Mouse (Mus musculus) c-Kit-positive CD71-positive TER-119-positive erythroid progenitor cells, embryonic 14.5 days (primary cell): ENCODE data around the gene Rnf39.

Experiments
- DNase-seq: peaks from one replicate; pipeline ENCODE4 v3.0.0-alpha.2; 2013; ENCODE audit warnings: low spot score

Gene Rnf39

GRCm38 (mm10) chr17:36942791-36943471 is at the start of gene Rnf39:
Gene Rnf39, plus strand, starts transcription at chr17:36942918.
- no peak for DNase-seq

- no peak for DNase-seq
Measured at GRCm38 (mm10) chr17:36893387-36893786, 49.3 kb upstream of the Rnf39 start.

DNA sequence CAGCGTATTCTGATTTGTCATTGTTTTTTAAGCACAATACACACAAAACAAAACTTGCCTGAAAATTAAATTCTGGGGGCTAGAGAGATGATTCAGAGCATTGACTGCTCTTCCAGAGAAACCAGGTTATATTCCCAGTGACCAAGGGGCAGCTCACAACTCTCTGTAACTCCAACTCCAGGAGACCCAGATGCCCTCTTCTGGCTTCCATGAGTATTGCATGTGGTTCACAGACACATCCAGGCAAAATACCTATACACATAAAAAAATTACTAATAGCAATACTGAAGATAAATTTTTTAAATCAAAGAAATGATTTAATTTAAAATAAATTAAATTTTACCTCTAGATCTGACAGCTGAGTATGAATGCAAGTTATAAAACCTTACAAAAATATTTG is 46.1 kb upstream of the Rnf39 start:
- peak; percentile 51 for DNase-seq

- DNase-seq: no peak
Measured at GRCm38 (mm10) chr17:36897065-36897464, 45.7 kb upstream of the Rnf39 start.

DNA sequence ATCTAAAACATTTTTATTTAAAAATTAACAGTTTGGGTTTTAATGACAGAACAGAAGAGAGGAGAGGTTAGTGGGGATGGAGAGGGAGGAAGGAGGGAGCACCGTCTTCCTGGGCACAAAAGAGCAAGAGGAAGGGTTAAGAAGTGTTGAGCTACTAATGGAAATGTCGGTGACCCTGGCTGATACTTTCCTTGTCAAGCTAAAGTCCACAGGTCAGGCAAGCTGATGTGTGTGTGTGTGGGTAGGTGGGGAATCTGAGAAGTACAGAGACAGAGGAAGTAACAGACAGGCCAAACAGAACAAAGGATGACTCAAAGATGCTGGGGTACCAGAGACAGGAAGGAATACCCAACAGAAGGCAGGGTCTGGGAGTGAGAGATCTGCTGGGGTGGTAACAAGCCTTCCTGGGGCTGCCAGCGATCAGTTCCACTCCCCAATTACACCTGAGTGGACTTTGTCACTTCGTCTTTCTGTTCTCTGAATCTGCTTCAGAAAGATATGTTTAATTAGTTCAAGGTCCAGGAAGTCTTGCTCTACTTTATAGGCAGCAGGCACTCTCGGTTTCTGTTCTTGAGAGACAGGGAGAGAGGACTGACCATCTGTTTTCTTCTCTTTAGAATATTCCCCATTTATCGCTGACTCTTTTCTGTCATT is 45.0 kb upstream of the Rnf39 start, which contains the start of gene Trim31:
Gene Trim31, plus strand, starts transcription at position 567 of the 654 bp plus-strand sequence.
- no peak for DNase-seq

- DNase-seq: no peak
Measured at GRCm38 (mm10) chr17:36899376-36899775, 43.3 kb upstream of the Rnf39 start.

DNA sequence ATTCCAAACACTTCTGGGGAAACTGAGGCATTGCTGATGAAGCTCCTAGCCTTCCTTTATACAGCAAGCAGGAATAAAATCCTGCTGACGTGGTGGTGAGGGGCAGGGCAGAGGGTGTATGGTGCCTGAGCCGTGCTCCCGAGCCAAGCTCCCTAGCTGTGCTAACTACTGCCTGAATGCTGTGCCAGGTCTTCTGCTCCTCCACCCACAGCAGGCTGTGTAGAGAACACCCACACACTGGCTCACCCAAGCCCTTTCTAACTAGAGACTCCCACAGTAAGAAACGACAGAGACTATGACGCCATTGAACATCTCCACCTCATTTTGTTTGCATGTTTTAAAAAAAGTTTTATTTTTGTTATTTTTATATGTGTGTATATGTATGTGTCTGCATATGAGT is 42.7 kb upstream of the Rnf39 start:
- no peak for DNase-seq

GRCm38 (mm10) chr17:36900691-36901090 is 42.0 kb upstream of the Rnf39 start:
- no peak for DNase-seq

DNA sequence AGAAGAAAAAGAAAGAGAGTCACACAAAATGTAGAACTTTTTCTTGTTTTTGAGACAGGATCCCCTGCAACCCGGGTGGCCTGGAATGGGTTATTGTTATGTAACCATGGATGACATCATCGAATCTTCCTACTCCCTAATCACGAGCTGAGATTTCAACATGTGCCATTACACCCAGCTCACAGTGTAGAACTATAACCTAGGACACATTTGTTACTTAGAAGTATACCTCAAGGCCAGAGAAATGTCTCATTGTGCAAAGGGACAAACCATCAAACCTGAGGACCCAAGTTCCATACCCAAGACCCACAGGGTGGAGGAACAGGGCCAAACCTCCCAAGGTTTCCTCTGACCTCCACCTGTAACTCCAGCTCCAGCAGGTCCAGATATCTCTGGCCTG is 39.1 kb upstream of the Rnf39 start:
- no peak for DNase-seq

DNA sequence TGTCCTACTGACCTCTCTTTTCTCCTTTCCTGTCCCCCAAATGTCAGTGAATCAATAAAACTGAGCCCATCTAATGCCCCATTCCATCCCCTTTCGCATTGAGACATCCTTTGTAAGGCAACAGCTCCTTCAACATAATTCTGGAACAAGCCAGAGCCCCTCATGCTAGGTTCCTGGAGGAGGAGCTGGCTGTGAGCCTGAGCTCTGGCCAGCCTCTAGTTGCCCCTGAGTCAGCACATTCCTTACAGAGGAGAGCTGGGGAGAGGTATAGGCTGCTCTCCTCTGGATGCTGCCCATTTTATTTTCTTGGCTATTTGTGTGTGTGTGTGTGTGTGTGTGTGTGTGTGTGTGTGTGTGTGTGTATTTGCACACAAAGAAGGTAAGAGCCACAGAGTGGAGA is 34.5 kb upstream of the Rnf39 start:
- DNase-seq: no peak

- DNase-seq: no peak
Measured at GRCm38 (mm10) chr17:36909802-36910201, 32.9 kb upstream of the Rnf39 start.

DNA sequence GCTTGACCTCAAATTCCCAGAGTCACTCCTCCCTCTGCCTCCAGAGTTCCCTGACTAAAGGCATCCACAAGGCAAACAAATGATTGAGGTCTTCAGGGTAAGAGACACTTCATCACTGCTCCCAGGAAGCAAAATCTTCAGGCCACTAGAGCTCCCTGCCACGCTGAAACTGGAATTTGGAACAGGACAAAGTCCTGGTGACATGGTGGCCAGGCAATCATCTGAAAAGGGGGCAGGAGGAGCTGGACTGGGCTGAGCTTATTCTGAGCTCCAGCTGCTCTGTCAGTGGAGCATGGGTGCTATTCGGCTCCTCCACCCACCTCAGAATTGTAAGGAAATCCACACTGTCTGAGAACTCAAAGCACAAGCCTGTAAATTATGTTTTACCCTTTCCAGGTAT is 30.7 kb upstream of the Rnf39 start:
- no peak for DNase-seq

GRCm38 (mm10) chr17:36914108-36914507 is 28.6 kb upstream of the Rnf39 start:
- DNase-seq: peak; percentile 70

GRCm38 (mm10) chr17:36915076-36915475 is 27.6 kb upstream of the Rnf39 start:
- peak; percentile 45 for DNase-seq

DNA sequence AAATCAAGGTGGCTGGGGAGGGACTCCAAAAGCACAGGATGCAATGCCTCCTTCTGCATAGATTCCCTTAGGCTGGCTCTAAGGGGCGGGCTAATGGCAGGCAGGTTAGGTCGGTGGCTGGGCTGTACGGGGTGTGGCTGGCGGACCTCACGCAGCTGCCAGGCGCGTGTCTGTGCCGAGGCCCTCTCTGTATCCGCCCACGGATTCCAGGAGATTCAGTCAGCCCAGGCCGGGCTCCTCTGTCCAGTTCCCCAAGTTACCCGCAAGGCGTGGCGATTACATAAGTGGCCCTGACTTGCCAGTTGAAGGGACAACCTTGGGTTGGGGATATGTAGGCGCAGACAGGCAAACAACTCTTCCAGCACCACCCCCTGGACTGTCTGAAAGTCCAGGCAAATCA is 22.5 kb upstream of the Rnf39 start:
- no peak for DNase-seq

GRCm38 (mm10) chr17:36922715-36923114 is 20.0 kb upstream of the Rnf39 start:
- DNase-seq: no peak

DNA sequence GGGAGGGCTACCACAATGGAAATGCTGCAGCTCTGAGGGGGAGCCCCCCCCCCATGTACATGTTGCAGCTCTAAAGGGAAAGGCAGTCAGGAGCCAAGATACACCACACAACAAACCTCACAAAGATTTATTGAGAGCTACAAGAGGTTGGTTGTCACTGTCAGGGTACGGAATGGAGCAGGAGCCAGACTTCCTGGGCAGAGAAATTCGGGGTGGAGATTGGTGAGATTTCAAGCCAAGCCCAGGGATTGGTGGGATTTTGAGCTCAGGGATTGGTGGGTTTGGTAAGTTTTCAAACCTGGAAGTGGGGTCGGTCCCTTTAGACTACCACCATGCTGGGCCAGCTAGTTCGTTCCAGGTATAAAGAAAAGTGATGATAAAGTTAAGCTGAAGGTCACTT is 19.2 kb upstream of the Rnf39 start:
- DNase-seq: no peak

DNA sequence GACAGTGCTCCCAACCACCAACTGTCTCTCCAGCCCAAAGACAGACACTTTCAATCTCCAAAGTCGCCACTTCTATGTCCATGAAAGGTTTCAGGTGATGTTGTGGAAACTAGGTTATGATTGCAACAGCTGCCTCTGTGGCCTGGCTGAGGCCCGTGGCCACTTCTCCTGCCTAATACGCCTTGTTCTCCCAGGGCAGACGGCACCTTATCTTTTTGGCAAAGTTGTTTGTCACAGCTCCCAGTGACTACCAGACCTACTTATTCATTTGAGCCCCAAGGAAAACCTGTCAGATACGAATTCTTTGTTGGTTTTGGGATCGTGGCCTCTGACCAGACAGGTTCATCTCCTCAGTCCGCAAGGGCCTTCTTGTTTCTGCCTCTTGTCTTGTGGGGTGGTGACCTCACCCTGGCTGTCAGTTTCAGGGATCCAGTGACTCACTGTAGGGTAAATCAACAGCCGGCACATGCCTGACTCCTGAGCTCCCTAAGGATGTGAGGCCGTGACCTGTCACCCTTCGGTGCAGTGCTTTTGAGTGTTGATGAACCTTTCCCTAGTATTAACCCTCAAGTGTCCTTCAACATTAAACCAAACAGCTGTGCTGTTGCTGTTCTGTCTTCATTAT is 15.1 kb upstream of the Rnf39 start:
- DNase-seq: no peak

DNA sequence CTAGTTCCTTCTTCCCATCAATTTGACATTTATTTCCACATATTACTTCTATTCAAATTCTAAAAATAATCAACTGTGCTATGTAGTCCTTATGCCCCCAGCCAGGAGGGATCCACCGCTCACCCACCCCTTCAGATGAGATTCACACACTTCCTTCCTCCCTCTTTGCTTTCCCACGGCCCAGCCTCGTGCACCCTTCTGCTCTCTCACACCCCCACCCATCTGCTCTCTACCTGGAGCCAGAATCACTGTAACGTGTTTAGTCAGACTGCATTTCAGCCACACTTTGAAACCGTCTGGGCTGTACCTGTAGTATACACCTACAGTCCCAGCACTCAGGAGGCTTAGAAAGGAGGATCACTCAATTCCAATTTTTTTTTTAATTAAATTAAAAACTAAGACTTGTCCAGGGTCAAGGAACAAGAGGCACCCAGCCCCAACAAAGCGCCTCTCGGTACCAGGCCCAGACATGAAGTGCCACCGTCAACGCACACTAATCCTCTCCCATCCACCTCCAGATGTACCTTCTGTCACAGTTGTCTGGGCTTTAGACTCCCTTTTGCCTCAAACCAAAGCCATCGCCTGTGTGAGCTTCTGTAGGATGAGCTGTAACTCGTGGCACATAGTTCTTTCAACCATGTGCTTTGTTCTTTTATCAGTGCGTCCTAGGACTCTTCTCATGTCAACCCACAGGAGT is 13.3 kb upstream of the Rnf39 start:
- no peak for DNase-seq

GRCm38 (mm10) chr17:36930233-36930632 is 12.5 kb upstream of the Rnf39 start:
- DNase-seq: no peak

DNA sequence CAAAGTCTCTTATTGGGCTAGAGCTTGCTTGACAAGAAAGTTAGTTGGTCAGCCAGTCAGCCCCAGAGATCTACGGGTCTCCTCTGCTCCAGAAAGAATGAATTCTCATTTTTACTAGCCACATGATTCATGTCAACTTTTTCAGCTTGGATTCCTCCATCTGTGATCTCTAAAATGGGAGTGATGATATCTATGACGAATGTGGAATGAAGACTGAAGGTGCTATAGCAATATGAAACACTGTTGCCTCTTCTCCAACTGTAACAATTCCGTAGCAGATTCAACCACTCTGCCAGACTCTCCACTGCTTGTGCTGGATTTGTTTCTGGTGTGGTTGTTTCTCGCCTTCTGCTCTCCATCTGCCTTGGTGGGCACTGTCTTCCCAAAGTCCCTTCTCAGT is 11.6 kb upstream of the Rnf39 start:
- no peak for DNase-seq

DNA sequence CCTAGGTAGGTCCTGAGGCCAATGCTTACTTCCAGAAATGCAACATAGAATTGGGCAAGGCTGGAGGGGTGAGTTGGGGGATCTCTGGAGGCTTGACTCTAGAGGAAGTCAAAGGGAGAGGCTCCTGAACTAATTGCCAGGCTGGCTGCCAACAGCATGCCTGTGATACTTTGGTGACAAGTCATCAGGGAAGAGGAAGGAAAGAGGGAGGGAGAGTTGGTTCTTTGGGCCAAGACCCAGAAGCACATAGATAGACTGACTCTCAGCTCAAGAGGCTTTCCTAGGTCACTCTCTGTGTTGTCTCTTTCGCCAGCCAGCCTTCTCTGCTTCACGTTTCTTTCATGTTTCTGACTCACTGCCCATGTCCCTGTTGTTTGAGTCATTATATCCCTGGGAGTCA is 10.9 kb upstream of the Rnf39 start:
- no peak for DNase-seq

- no peak for DNase-seq
Measured at GRCm38 (mm10) chr17:36938056-36938455, 4.7 kb upstream of the Rnf39 start.
